Mouse (Mus musculus) stomach, embryonic 15.5 days (tissue): ENCODE results near the gene Hs3st4. TPM values are rescaled to one million over a fixed set of nuclear protein-coding genes. Genes with fewer than 3 reads are reported as not detected.

Experiments
- ATAC-seq: fragments of 200-750 bp; cut with Nextera tagmentation; 2 replicates; pipeline ENCODE4 v1.8.0; 2017; ENCODE audit warnings: low read depth, moderate number of reproducible peaks, moderate TSS enrichment; ENCODE audit not compliant: insufficient read depth, low FRiP score
- H3K27ac ChIP-seq: fragments of 300-500 bp; sonication (generic); 2 replicates; pipeline ENCODE4 v1.5.1; 2015; ENCODE audit warnings: mild to moderate bottlenecking, inconsistent platforms
- H3K27me3 ChIP-seq: fragments of 300-500 bp; sonication (generic); replicated peaks from 2 replicates; pipeline ENCODE4 v1.6.1; 2015; ENCODE audit warnings: inconsistent platforms
- H3K36me3 ChIP-seq: fragments of 300-500 bp; sonication (generic); 2 replicates; pipeline ENCODE4 v1.6.1; 2015; ENCODE audit warnings: inconsistent platforms
- H3K4me1 ChIP-seq: fragments of 300-500 bp; sonication (generic); 2 replicates; pipeline ENCODE4 v1.6.1; 2015; ENCODE audit warnings: inconsistent platforms
- H3K4me2 ChIP-seq: fragments of 300-500 bp; sonication (generic); 2 replicates; pipeline ENCODE4 v1.6.1; 2015; ENCODE audit warnings: mild to moderate bottlenecking, inconsistent platforms
- H3K4me3 ChIP-seq: fragments of 300-500 bp; sonication (generic); replicated peaks from 2 replicates; pipeline ENCODE4 v1.5.1; 2015; ENCODE audit warnings: inconsistent platforms
- H3K9ac ChIP-seq: fragments of 300-500 bp; sonication (generic); 2 replicates; pipeline ENCODE4 v1.6.1; 2015; ENCODE audit warnings: inconsistent platforms
- H3K9me3 ChIP-seq: fragments of 300-500 bp; sonication (generic); 2 replicates; pipeline ENCODE4 v1.6.1; 2016; ENCODE audit warnings: inconsistent platforms
- WGBS: fragments of 180-500 bp; shearing (Covaris S2); methylation state at CpG from one replicate; pipeline ENCODE4 v1.1.7; 2015; 5-methylcytosine and 5-hydroxymethylcytosine counted together
- polyA plus RNA-seq: library from polyadenylated mRNA; unstranded; fragments of >200 nt; fragmentation: Nextera tagmentation; extraction: Ambion mirVana; gene quantifications from 2 replicates; pipeline ENCODE4 v1.2.1, GENCODE M21; 2015

Gene Hs3st4
- polyA plus RNA-seq, 1 experiment from 2014 or later = 0.37 TPM

GRCm38 (mm10) chr7:124239903-124240647, 257.4 kb downstream of the Hs3st4 start:
- Histone ChIP-seq H3K4me2 (no peak overlapping the region), H3K9me3 (no peaks in the 10 kb centered on the region), H3K27me3 (no peaks in the 10 kb centered on the region), H3K4me3 (no peak overlapping the region), H3K36me3 (no peaks in the 10 kb centered on the region), H3K9ac (no peak overlapping the region), H3K4me1 (no peaks in the 10 kb centered on the region), H3K27ac (no peak overlapping the region)
- no peak for ATAC-seq
- WGBS = 54% methylated on average over 7 of the region's 7 CpGs

DNA sequence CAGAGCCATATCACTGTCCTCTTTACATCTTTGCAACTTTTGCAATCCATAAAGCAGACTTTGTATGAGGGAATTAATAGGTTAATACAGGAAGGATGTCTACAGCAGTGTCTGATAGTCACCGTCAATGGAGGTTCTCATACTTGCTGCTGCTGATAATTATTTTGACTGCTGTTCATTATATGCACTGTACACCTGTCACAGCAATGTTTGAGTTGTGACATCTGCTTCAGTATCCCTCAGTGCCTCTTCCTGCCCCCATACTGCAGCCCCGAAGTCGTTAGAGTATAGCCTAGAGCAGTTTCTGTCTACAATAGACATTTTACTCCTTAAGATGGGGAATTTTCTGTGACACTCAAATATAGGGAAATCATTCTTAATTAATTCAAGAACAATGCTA, 267.2 kb downstream of the Hs3st4 start:
- Histone ChIP-seq H3K4me1 (no peaks in the 10 kb centered on the region), H3K36me3 (no peaks in the 10 kb centered on the region), H3K27ac (no peak overlapping the region), H3K9ac (no peak overlapping the region), H3K4me3 (no peak overlapping the region), H3K27me3 (no peaks in the 10 kb centered on the region), H3K4me2 (no peak overlapping the region), H3K9me3 (no peaks in the 10 kb centered on the region)
- no peak for ATAC-seq
- 54% methylated on average over 3 of the region's 3 CpGs for WGBS

DNA sequence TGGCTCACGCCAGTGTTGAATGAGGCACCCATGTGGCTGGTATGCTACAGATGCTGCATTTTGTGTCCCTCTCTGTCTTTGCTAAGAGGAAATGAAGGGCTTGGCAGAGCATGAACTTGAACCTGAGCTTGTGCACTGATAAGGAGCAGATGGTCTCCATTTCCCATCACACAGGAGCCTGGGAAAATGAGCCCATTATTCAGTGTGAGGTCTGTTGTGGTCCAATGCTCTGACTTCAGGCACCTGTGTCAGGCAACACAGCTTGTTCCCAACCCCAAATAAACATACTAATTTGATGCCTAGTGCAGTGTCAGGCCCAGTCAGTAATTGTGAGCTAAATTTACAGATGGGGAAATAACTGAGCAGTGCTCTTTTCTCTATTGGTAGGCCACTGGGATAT, 267.9 kb downstream of the Hs3st4 start:
- H3K9ac ChIP-seq = no peak overlapping the region
- no peaks in the 10 kb centered on the region for H3K36me3 ChIP-seq
- no peaks in the 10 kb centered on the region for H3K27me3 ChIP-seq
- no peak overlapping the region for H3K4me3 ChIP-seq
- H3K27ac ChIP-seq = no peak overlapping the region
- 67% methylated on average over 1 of the region's 1 CpGs for WGBS
- no peaks in the 10 kb centered on the region for H3K4me1 ChIP-seq
- ATAC-seq = no peak
- no peaks in the 10 kb centered on the region for H3K9me3 ChIP-seq
- no peak overlapping the region for H3K4me2 ChIP-seq

GRCm38 (mm10) chr7:124258419-124258818, 275.8 kb downstream of the Hs3st4 start:
- 60% methylated on average over 3 of the region's 3 CpGs for WGBS
- no peaks in the 10 kb centered on the region for H3K36me3 ChIP-seq
- H3K9ac ChIP-seq = no peak overlapping the region
- no peak overlapping the region for H3K4me2 ChIP-seq
- no peaks in the 10 kb centered on the region for H3K4me1 ChIP-seq
- no peaks in the 10 kb centered on the region for H3K9me3 ChIP-seq
- no peak for ATAC-seq
- no peak overlapping the region for H3K27ac ChIP-seq
- no peaks in the 10 kb centered on the region for H3K27me3 ChIP-seq
- H3K4me3 ChIP-seq = no peak overlapping the region

DNA sequence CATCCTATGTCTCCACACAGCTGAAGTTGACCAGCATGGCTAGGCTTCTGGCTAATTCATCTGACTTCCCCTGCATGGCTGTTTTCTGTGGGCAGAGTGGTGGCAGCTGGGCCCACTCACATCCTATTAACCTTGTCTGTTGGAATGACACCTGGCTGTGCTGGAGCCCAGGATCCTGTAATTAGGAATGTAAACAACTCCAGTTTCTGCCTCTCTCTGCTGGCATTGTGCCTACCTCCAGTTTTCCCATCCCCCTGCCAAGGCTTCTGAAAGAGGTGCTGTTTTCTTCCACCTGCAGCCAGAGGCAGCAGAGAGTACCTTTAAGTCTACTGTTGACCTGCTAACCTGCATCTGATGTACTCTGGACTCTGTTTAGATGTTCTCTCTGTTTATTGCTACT, 288.1 kb downstream of the Hs3st4 start:
- Histone ChIP-seq H3K27me3 (no peaks in the 10 kb centered on the region), H3K4me2 (no peak overlapping the region), H3K36me3 (no peaks in the 10 kb centered on the region), H3K4me1 (no peaks in the 10 kb centered on the region), H3K9me3 (no peaks in the 10 kb centered on the region), H3K27ac (no peak overlapping the region), H3K4me3 (no peak overlapping the region), H3K9ac (no peak overlapping the region)
- ATAC-seq = no peak; the same call in 1 of the 2 replicates

DNA sequence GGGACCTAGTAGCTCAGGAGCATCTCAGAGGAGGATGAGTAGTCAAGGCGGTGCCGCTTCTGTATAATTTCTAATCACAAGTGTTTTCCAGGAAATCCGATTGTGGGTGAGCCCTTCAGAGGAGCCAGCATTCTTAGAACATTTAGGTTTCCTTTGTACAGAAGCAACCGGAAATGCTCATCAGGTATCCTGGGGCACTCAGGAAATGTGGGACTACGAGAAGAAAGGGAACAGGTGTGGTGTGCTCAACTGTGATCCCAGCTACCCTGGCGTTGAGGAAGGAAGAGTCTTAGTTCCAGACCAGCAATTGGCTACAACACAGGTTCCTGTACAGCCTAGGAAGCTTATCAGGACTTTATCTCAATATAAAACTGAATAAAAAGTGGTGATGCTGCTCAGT, 307.2 kb downstream of the Hs3st4 start:
- H3K4me3 ChIP-seq = no peak overlapping the region
- H3K4me2 ChIP-seq = no peak overlapping the region
- no peaks in the 10 kb centered on the region for H3K4me1 ChIP-seq
- no peak overlapping the region for H3K27ac ChIP-seq
- no peak for ATAC-seq
- no peaks in the 10 kb centered on the region for H3K27me3 ChIP-seq
- H3K36me3 ChIP-seq = no peaks in the 10 kb centered on the region
- 76% methylated on average over 6 of the region's 6 CpGs for WGBS
- H3K9ac ChIP-seq = no peak overlapping the region
- H3K9me3 ChIP-seq = no peaks in the 10 kb centered on the region

DNA sequence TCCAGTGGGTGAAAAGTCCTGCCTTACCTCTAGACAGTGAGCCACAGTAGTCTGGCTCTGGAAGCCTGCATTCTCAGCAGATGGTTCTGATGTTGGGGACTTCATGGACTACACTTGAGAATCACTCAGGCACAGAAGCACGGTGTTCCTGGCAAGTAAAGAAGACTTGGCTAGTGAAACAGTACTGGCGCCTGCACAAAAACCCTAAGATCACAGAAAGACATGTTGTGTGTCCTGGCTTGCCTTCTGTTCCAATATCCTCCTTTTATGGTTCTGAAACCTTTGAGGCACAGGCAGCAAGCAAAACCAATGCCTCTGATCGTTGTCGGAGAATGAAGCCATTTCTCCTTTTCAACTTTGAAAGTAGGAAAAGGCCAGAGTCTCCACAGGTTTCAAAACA, 336.8 kb downstream of the Hs3st4 start:
- H3K9ac ChIP-seq = no peak overlapping the region
- ATAC-seq = no peak
- WGBS = 77% methylated on average over 4 of the region's 4 CpGs

DNA sequence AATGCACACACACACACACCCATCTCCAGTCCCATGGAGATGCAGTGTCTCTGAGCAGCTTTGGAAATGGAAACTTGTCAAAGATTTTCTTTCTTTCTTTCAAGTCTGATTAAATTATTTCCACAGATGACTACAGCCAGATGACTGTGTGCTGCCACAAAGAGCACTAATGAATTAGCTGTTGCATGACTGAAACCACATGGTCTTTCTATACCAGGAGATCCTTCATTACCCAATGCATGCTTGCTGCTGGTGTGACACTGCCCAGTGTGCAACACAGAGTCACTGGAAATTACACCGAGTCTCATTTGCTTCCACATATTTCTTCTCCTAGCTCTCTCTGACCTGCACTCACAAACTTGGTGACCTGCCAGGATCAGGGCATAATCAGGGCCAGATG, 353.0 kb downstream of the Hs3st4 start:
- no peaks in the 10 kb centered on the region for H3K36me3 ChIP-seq
- H3K9me3 ChIP-seq = no peaks in the 10 kb centered on the region
- H3K27ac ChIP-seq = no peak overlapping the region
- H3K4me3 ChIP-seq = no peak overlapping the region
- no peaks in the 10 kb centered on the region for H3K4me1 ChIP-seq
- 69% methylated on average over 1 of the region's 1 CpGs for WGBS
- no peaks in the 10 kb centered on the region for H3K27me3 ChIP-seq
- no peak for ATAC-seq
- H3K9ac ChIP-seq = no peak overlapping the region
- H3K4me2 ChIP-seq = no peak overlapping the region

More for the DNA sequence above, 336.8 kb downstream of the Hs3st4 start:
- Histone ChIP-seq H3K36me3 (no peaks in the 10 kb centered on the region), H3K4me2 (no peak overlapping the region), H3K4me3 (no peak overlapping the region), H3K4me1 (no peaks in the 10 kb centered on the region), H3K9me3 (no peaks in the 10 kb centered on the region), H3K27me3 (no peaks in the 10 kb centered on the region), H3K27ac (no peak overlapping the region)

DNA sequence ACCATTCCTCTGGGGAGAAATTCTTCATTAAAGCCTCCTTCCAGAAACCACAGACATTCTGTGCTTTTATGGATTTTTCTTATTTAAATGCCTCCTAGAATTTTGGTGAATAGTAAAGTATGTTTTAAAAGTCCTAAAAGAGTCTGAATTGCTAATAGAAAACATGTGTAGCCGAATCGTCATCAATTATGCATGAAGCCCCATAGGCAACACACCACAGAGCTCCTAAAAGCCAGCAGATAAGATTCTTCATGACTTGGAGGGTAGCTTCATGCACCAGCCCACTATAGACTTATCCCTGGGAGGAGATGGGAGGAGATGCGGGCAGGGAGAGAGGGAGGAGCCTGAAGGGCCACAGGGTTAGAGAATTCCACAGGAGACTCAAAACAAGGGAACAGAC, 358.8 kb downstream of the Hs3st4 start:
- Histone ChIP-seq H3K4me1 (no peaks in the 10 kb centered on the region), H3K36me3 (no peaks in the 10 kb centered on the region), H3K27me3 (no peaks in the 10 kb centered on the region), H3K9me3 (no peaks in the 10 kb centered on the region), H3K9ac (no peak overlapping the region), H3K27ac (no peak overlapping the region), H3K4me3 (no peak overlapping the region), H3K4me2 (no peak overlapping the region)
- ATAC-seq = no peak
- WGBS = 81% methylated on average over 3 of the region's 3 CpGs

- no peaks in the 10 kb centered on the region for H3K9me3 ChIP-seq
Measured at GRCm38 (mm10) chr7:124347218-124348017, 364.7 kb downstream of the Hs3st4 start.

DNA sequence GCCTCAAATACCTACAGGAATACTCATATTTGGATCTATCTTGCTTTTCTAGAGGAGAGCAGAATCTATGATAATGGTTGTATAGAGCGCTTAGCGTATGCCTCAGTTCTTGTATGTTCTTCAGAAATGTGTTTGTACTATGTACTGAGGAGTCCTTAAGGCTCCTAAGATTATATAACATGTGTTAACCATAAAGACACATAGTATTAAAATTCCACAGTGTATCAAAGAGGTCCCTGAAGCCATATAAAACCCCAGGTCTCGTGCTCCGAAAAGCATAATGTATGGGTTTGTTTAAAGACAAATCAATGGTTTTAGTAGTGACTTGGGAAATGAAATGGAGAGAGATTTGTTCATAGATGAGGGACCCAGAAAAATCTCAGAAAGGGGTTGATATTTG, 371.4 kb downstream of the Hs3st4 start:
- Histone ChIP-seq H3K9me3 (no peaks in the 10 kb centered on the region), H3K9ac (no peak overlapping the region), H3K4me2 (no peak overlapping the region), H3K4me3 (no peak overlapping the region), H3K27me3 (no peaks in the 10 kb centered on the region), H3K4me1 (no peaks in the 10 kb centered on the region), H3K36me3 (no peaks in the 10 kb centered on the region), H3K27ac (no peak overlapping the region)
- ATAC-seq = no peak
- 95% methylated on average over 4 of the region's 4 CpGs for WGBS

More at GRCm38 (mm10) chr7:124347218-124348017, 364.7 kb downstream of the Hs3st4 start:
- no peak for ATAC-seq
- Histone ChIP-seq H3K9ac (no peak overlapping the region), H3K4me1 (no peaks in the 10 kb centered on the region), H3K27ac (no peak overlapping the region), H3K4me2 (no peak overlapping the region), H3K4me3 (no peak overlapping the region), H3K36me3 (no peaks in the 10 kb centered on the region), H3K27me3 (no peaks in the 10 kb centered on the region)
- 35% methylated on average over 13 of the region's 13 CpGs for WGBS

GRCm38 (mm10) chr7:124358068-124358467, 375.4 kb downstream of the Hs3st4 start:
- H3K9ac ChIP-seq = no peak overlapping the region
- H3K36me3 ChIP-seq = no peaks in the 10 kb centered on the region
- no peak for ATAC-seq
- H3K4me1 ChIP-seq = no peaks in the 10 kb centered on the region
- no peaks in the 10 kb centered on the region for H3K27me3 ChIP-seq
- 35% methylated on average over 3 of the region's 3 CpGs for WGBS
- no peak overlapping the region for H3K4me3 ChIP-seq
- H3K27ac ChIP-seq = no peak overlapping the region
- no peaks in the 10 kb centered on the region for H3K9me3 ChIP-seq
- H3K4me2 ChIP-seq = no peak overlapping the region
